ENCODE assay signal across 13 mouse cellular contexts in genomic region chr5:36191876-36192275, GRCm38 (mm10). TPM values are rescaled to one million over a fixed set of nuclear protein-coding genes. Genes with fewer than 3 reads are reported as not detected.
DNase-seq lines count a peak whose midpoint lies in the region; ATAC-seq and TF ChIP-seq lines count a peak whose summit lies in the region.
"Had no signal": no experiment of that assay in that cellular context is flagged by ENCODE, and none has a peak within 500 bp of the region (broad histone marks: within the 10 kb centered on the region; RNA-seq: fewer than 3 reads in every experiment).

No protein-coding gene starts in this region.

- no peak overlapping the region for H3K4me3 ChIP-seq in kidney, postnatal 0 days (replicated peaks; ENCODE audit: low read depth, low read length)
- H3K4me3 ChIP-seq in kidney, embryonic 15.5 days (replicated peaks), result no peak overlapping the region
- H3K4me3 ChIP-seq: heart, embryonic 15.5 days; limb, embryonic 15.5 days; megakaryocyte, embryonic 14.5 days had no signal

- WGBS in kidney, postnatal 0 days, result 71% methylated on average over 3 of the region's 3 CpGs
- WGBS in kidney, embryonic 15.5 days, result 92% methylated on average over 3 of the region's 3 CpGs

- no peak overlapping the region for H3K4me2 ChIP-seq in kidney, postnatal 0 days (ENCODE audit: low read length)
- no peak overlapping the region for H3K4me2 ChIP-seq in kidney, embryonic 15.5 days
- H3K4me2 ChIP-seq: heart, embryonic 15.5 days; limb, embryonic 15.5 days had no signal

- no peaks in the 10 kb centered on the region for H3K27me3 ChIP-seq in kidney, postnatal 0 days (ENCODE audit: insufficient read depth, low read length)
- no peaks in the 10 kb centered on the region for H3K27me3 ChIP-seq in kidney, embryonic 15.5 days
- H3K27me3 ChIP-seq: heart, embryonic 15.5 days; limb, embryonic 15.5 days had no signal

- no peaks in the 10 kb centered on the region for H3K4me1 ChIP-seq in kidney, postnatal 0 days (replicated peaks; ENCODE audit: insufficient read depth, low read length)
- peaks cover 5% of the 10 kb centered on the region; the same call in 1 of the 2 replicates for H3K4me1 ChIP-seq in kidney, embryonic 15.5 days
- H3K4me1 ChIP-seq: megakaryocyte, embryonic 14.5 days had no signal

- peak; percentile 42; the same call in 1 of the 2 replicates for TF ChIP-seq CTCF in kidney, postnatal 0 days (IDR thresholded peaks at IDR 0.05; ENCODE audit: low read depth)

- no peak overlapping the region for H3K9ac ChIP-seq in kidney, postnatal 0 days (ENCODE audit: low read depth, low read length)
- H3K9ac ChIP-seq in kidney, embryonic 15.5 days, result no peak overlapping the region
- H3K9ac ChIP-seq: heart, embryonic 15.5 days; limb, embryonic 15.5 days had no signal

- H3K9me3 ChIP-seq in kidney, postnatal 0 days (replicated peaks; ENCODE audit: low read length), result no peaks in the 10 kb centered on the region
- H3K9me3 ChIP-seq in kidney, embryonic 15.5 days (replicated peaks), result no peaks in the 10 kb centered on the region
- H3K9me3 ChIP-seq: heart, embryonic 15.5 days; limb, embryonic 15.5 days; megakaryocyte, embryonic 14.5 days had no signal

- no peak for DNase-seq in kidney, postnatal 0 days (ENCODE audit: low spot score)
- peak; percentile 29 for DNase-seq in ovary, postnatal 36 days (ENCODE audit: low spot score)
- DNase-seq in ovary, postnatal 10 days (ENCODE audit: low spot score), result no peak
- peak; percentile 36 for DNase-seq in brain, adult 2 months (ENCODE audit: low read depth, low spot score)
- DNase-seq in thymus, postnatal 14 days, result peak; percentile 75
- no peak for DNase-seq in testis, postnatal 10 days (ENCODE audit: low spot score)
- DNase-seq: right cerebral cortex, postnatal 14 days had no signal

- no peaks in the 10 kb centered on the region for H3K36me3 ChIP-seq in kidney, postnatal 0 days (ENCODE audit: insufficient read depth, low read length)
- no peaks in the 10 kb centered on the region for H3K36me3 ChIP-seq in kidney, embryonic 15.5 days
- H3K36me3 ChIP-seq: heart, embryonic 15.5 days; limb, embryonic 15.5 days had no signal

- H3K27ac ChIP-seq in kidney, postnatal 0 days, result no peak overlapping the region
- H3K27ac ChIP-seq in kidney, embryonic 15.5 days, result no peak overlapping the region
- H3K27ac ChIP-seq: heart, embryonic 15.5 days; limb, embryonic 15.5 days had no signal

- no peak for ATAC-seq in kidney, postnatal 0 days (replicated peaks; ENCODE audit: low FRiP score, low read depth)
- ATAC-seq in kidney, embryonic 15.5 days (replicated peaks; ENCODE audit: low FRiP score), result no peak
- no peak for ATAC-seq in cerebellum, adult (ENCODE audit: insufficient number of reproducible peaks, low FRiP score, low TSS enrichment)
- ATAC-seq: hindbrain, embryonic 16.5 days had no signal

RNA-seq across cellular contexts. Expression of gene Psapl1, which starts 11.9 kb away (rescaled TPM):
- polyA plus RNA-seq in kidney, postnatal 0 days (2015; fragmentation: Nextera tagmentation; extraction: Ambion mirVana), result 0.32 and 0.34 TPM in 2 replicates
- polyA plus RNA-seq in kidney, embryonic 15.5 days (2015; fragmentation: Nextera tagmentation; extraction: Ambion mirVana), result 0.45 and 0.59 TPM in 2 replicates

Comparison
In these comparisons a context has a peak if more than half of its experiments do, and no peak if none do; other contexts are left out.
1. DNase-seq: peak in ovary, postnatal 36 days (single experiment), brain, adult 2 months (single experiment) and thymus, postnatal 14 days (single experiment); none in kidney, postnatal 0 days (single experiment), ovary, postnatal 10 days (single experiment) and testis, postnatal 10 days (single experiment).